Mouse (Mus musculus) monocyte, adult 2 months (primary cell): ENCODE data around the gene Mob1b.

ENCODE experiments used
- DNase-seq, 2 experiments: peaks; one replicate each; pipeline ENCODE4 v3.0.0; 2022; ENCODE audit warnings: low spot score in 2 of 2, low read depth in 1 of 2

Mob1b gene

GRCm38 (mm10) chr5:88720116-88721002 lies at the start of gene Mob1b:
TSS of gene Mob1b (plus strand) at chr5:88720855.
- DNase-seq = peak; percentile 81 to 92

- DNase-seq = peak in 1 of 2 experiments; percentile 1
Measured at GRCm38 (mm10) chr5:88674703-88675442, 45.8 kb upstream of the Mob1b start.

GRCm38 (mm10) chr5:88675443-88676387 lies 44.9 kb upstream of the Mob1b start, which contains the start of gene Grsf1:
TSS of gene Grsf1 (minus strand) at chr5:88676171.
- DNase-seq = peak; percentile 44 to 70

- no peak for DNase-seq
Measured at GRCm38 (mm10) chr5:88678929-88679328, 41.7 kb upstream of the Mob1b start.

- no peak for DNase-seq
Measured at GRCm38 (mm10) chr5:88679341-88679740, 41.3 kb upstream of the Mob1b start.

GRCm38 (mm10) chr5:88680567-88680966 lies 40.1 kb upstream of the Mob1b start:
- DNase-seq = no peak

GRCm38 (mm10) chr5:88683706-88684105 lies 36.9 kb upstream of the Mob1b start:
- DNase-seq = no peak

- DNase-seq = no peak
Measured at GRCm38 (mm10) chr5:88684226-88684625, 36.4 kb upstream of the Mob1b start.

GRCm38 (mm10) chr5:88685306-88685705 lies 35.3 kb upstream of the Mob1b start:
- DNase-seq = no peak

- no peak for DNase-seq
Measured at GRCm38 (mm10) chr5:88685745-88686299, 34.8 kb upstream of the Mob1b start.

- DNase-seq = no peak
Measured at GRCm38 (mm10) chr5:88687996-88688406, 32.7 kb upstream of the Mob1b start.

GRCm38 (mm10) chr5:88688583-88689187 lies 32.0 kb upstream of the Mob1b start:
- no peak for DNase-seq

GRCm38 (mm10) chr5:88689279-88689938 lies 31.2 kb upstream of the Mob1b start:
- DNase-seq = no peak

- DNase-seq = no peak
Measured at GRCm38 (mm10) chr5:88690681-88691505, 29.8 kb upstream of the Mob1b start.

- no peak for DNase-seq
Measured at GRCm38 (mm10) chr5:88691506-88692095, 29.1 kb upstream of the Mob1b start.

- DNase-seq = no peak
Measured at GRCm38 (mm10) chr5:88692586-88692985, 28.1 kb upstream of the Mob1b start.

- DNase-seq = no peak
Measured at GRCm38 (mm10) chr5:88693057-88693456, 27.6 kb upstream of the Mob1b start.

- DNase-seq = no peak
Measured at GRCm38 (mm10) chr5:88697291-88697690, 23.4 kb upstream of the Mob1b start.
